Mouse (Mus musculus): Measurements from ENCODE around the gene Kansl3. TPM values are rescaled to one million over a fixed set of nuclear protein-coding genes. Genes with fewer than 3 reads are reported as not detected.

The Kansl3 gene
- polyA plus RNA-seq, 1 experiment from 2014 or later: 45.1 TPM

DNA sequence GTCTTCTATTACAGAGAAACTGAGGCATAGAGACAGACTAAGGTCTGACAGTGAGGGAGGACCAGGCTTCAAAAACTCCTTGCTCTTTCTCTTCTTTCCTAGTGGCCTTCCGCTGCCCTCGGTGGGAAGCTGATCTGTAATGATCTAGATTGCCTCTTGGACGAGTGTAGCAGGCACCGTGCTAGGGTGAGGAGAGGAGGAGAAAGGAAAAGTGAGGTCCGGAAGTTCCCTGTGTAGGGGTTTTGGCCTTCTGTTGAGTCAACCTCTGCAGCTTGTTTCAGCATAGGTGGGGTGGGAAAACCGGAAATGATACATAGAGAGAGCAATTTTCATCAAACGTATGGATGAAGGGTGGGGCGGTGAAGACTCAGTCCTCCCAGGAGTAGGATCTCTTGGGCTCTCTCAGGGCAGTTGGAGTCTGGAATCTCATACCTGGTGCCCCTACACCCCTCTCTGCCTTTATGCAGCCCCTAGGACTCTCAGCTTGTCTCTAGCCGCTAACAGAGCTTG lies 60.0 kb downstream of the Kansl3 start:
- WGBS: 69% methylated on average over 9 of the region's 9 CpGs
- Histone ChIP-seq H3K9ac (replicated peaks; ENCODE audit: low read depth, low read length) (no peak overlapping the region), H3K4me2 (replicated peaks; ENCODE audit: low read depth, low read length) (peak overlapping the region; percentile 95), H3K4me3 (ENCODE audit: low read depth, low read length) (no peak overlapping the region), H3K4me1 (ENCODE audit: control insufficient read depth, insufficient read depth, low read length) (peaks cover 6% of the 10 kb centered on the region), H3K36me3 (ENCODE audit: control insufficient read depth, insufficient read depth, low read length) (no peaks in the 10 kb centered on the region), H3K27ac (ENCODE audit: low read length) (no peak overlapping the region), H3K27me3 (ENCODE audit: control insufficient read depth, insufficient read depth, low read length) (0 out of 2 replicates have a peak, but pooled peaks cover under 1% of the 10 kb centered on the region), H3K9me3 (ENCODE audit: control insufficient read depth, low read depth, low read length) (no peaks in the 10 kb centered on the region)
- ATAC-seq (ENCODE audit: insufficient number of reproducible peaks, insufficient read depth, low FRiP score, low read depth): no peak

DNA sequence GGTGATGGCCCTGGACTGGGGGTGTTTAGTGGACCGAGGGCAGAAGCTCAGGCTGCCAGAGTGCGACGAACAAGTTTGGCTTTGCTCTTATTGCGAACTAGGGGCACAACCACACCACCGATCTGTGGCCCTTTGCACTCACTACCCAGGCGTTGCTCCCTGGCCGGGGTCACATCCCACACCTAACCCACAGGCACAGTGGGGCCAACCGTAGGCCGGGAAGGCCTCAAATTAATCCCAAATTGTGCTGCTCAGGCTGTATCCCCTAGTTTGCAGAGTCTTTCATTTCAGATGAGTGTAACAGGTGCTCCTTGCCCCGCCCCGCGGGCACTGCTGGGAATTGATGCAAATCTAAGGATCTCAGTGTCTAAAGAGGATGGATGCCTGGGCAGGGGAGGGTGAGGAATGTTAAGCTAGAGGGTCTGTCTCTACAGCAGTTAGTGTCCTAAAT lies 60.5 kb downstream of the Kansl3 start:
- no peak for ATAC-seq (ENCODE audit: insufficient number of reproducible peaks, insufficient read depth, low FRiP score, low read depth)
- Histone ChIP-seq H3K27ac (ENCODE audit: low read length) (no peak overlapping the region), H3K36me3 (ENCODE audit: control insufficient read depth, insufficient read depth, low read length) (no peaks in the 10 kb centered on the region), H3K4me1 (ENCODE audit: control insufficient read depth, insufficient read depth, low read length) (peaks cover 6% of the 10 kb centered on the region), H3K9me3 (ENCODE audit: control insufficient read depth, low read depth, low read length) (no peaks in the 10 kb centered on the region), H3K4me2 (replicated peaks; ENCODE audit: low read depth, low read length) (peak overlapping the region; percentile 95), H3K27me3 (ENCODE audit: control insufficient read depth, insufficient read depth, low read length) (0 out of 2 replicates have a peak, but pooled peaks cover 3% of the 10 kb centered on the region), H3K4me3 (ENCODE audit: low read depth, low read length) (peak overlapping the region; percentile 58), H3K9ac (replicated peaks; ENCODE audit: low read depth, low read length) (peak overlapping the region; percentile 52; the same call in 1 of the 2 replicates)
- 9% methylated on average over 12 of the region's 12 CpGs for WGBS

GRCm38 (mm10) chr1:36307495-36308280 lies 61.3 kb downstream of the Kansl3 start, which contains the start of gene Arid5a:
TSS of gene Arid5a (plus strand) at chr1:36307733.
- H3K27me3 ChIP-seq (ENCODE audit: control insufficient read depth, insufficient read depth, low read length): 0 out of 2 replicates have a peak, but pooled peaks cover 3% of the 10 kb centered on the region
- peak within 1 kb of the TSS; percentile 52 for H3K9ac ChIP-seq (replicated peaks; ENCODE audit: low read depth, low read length)
- 0 out of 2 replicates have a peak within 1 kb of the TSS, but pooled peaks have one; percentile 6 for H3K27ac ChIP-seq (ENCODE audit: low read length)
- peak; percentile 89 for ATAC-seq (ENCODE audit: insufficient number of reproducible peaks, insufficient read depth, low FRiP score, low read depth)
- WGBS: under 1% methylated on average over 63 of the region's 65 CpGs
- H3K4me3 ChIP-seq (ENCODE audit: low read depth, low read length): peak within 1 kb of the TSS; percentile 58
- peak within 1 kb of the TSS; percentile 95 for H3K4me2 ChIP-seq (replicated peaks; ENCODE audit: low read depth, low read length)
- H3K4me1 ChIP-seq (ENCODE audit: control insufficient read depth, insufficient read depth, low read length): peaks cover 9% of the 10 kb centered on the region
- H3K36me3 ChIP-seq (ENCODE audit: control insufficient read depth, insufficient read depth, low read length): no peaks in the 10 kb centered on the region
- H3K9me3 ChIP-seq (ENCODE audit: control insufficient read depth, low read depth, low read length): no peaks in the 10 kb centered on the region

- H3K4me1 ChIP-seq (ENCODE audit: control insufficient read depth, insufficient read depth, low read length): peaks cover 9% of the 10 kb centered on the region
- 0 out of 2 replicates have a peak, but pooled peaks cover 3% of the 10 kb centered on the region for H3K27me3 ChIP-seq (ENCODE audit: control insufficient read depth, insufficient read depth, low read length)
- no peaks in the 10 kb centered on the region for H3K36me3 ChIP-seq (ENCODE audit: control insufficient read depth, insufficient read depth, low read length)
- WGBS: 67% methylated on average over 7 of the region's 7 CpGs
- no peak overlapping the region for H3K4me3 ChIP-seq (ENCODE audit: low read depth, low read length)
- no peak overlapping the region for H3K4me2 ChIP-seq (replicated peaks; ENCODE audit: low read depth, low read length)
- no peaks in the 10 kb centered on the region for H3K9me3 ChIP-seq (ENCODE audit: control insufficient read depth, low read depth, low read length)
- ATAC-seq (ENCODE audit: insufficient number of reproducible peaks, insufficient read depth, low FRiP score, low read depth): no peak
- no peak overlapping the region for H3K9ac ChIP-seq (replicated peaks; ENCODE audit: low read depth, low read length)
- H3K27ac ChIP-seq (ENCODE audit: low read length): no peak overlapping the region
These were observed 61.9 kb downstream of the Kansl3 start for GRCm38 (mm10) chr1:36307121-36307494.

DNA sequence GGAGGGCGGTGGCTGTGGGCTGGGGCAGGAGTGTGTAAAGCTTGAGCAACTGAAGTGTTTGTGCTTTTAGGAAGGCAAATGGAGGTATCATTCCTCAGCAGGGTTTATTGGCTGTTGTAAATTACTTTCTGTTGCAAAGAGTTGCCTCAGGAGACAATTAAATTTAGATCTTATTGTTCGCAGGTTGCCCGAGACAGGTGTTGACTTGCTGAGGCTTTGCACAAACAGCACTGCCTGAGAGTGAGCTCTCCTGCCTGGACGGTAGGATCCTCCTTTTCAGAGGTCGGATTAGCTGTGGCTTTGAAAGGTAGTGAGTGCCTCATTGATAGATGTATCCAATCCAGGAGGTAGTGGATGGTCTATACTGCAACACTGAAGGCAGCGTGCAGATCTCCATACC lies 62.9 kb downstream of the Kansl3 start:
- 73% methylated on average over 6 of the region's 6 CpGs for WGBS
- peaks cover 9% of the 10 kb centered on the region for H3K4me1 ChIP-seq (ENCODE audit: control insufficient read depth, insufficient read depth, low read length)
- H3K4me2 ChIP-seq (replicated peaks; ENCODE audit: low read depth, low read length): no peak overlapping the region

DNA sequence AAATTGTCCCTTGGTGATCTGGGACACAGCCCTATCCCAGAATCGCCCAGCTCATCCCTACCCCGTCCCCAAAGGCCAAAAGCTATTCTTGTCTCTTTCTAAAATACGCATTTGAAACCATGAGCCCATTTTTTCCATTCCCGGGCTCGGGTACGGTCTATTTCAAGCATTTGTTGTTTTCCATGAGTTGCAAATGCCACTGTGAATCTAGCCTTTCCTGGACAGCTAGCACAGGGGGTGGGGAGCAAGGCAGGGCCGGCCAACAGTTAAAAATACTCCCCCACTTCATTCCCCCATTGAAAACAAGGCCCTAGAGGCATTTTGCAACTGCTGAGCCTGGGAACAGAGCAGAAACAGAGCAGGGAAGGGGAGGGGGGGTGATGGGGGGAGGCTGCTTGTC lies 64.2 kb downstream of the Kansl3 start:
- WGBS: 70% methylated on average over 7 of the region's 7 CpGs
- H3K4me2 ChIP-seq (replicated peaks; ENCODE audit: low read depth, low read length): no peak overlapping the region
- no peak overlapping the region for H3K27ac ChIP-seq (ENCODE audit: low read length)
- H3K9me3 ChIP-seq (ENCODE audit: control insufficient read depth, low read depth, low read length): no peaks in the 10 kb centered on the region
- peaks cover 9% of the 10 kb centered on the region for H3K4me1 ChIP-seq (ENCODE audit: control insufficient read depth, insufficient read depth, low read length)
- H3K27me3 ChIP-seq (ENCODE audit: control insufficient read depth, insufficient read depth, low read length): 0 out of 2 replicates have a peak, but pooled peaks cover 4% of the 10 kb centered on the region
- no peak overlapping the region for H3K4me3 ChIP-seq (ENCODE audit: low read depth, low read length)
- H3K9ac ChIP-seq (replicated peaks; ENCODE audit: low read depth, low read length): no peak overlapping the region
- ATAC-seq (ENCODE audit: insufficient number of reproducible peaks, insufficient read depth, low FRiP score, low read depth): no peak
- H3K36me3 ChIP-seq (ENCODE audit: control insufficient read depth, insufficient read depth, low read length): no peaks in the 10 kb centered on the region

More for the DNA sequence above, 62.9 kb downstream of the Kansl3 start:
- Histone ChIP-seq H3K27ac (ENCODE audit: low read length) (no peak overlapping the region), H3K36me3 (ENCODE audit: control insufficient read depth, insufficient read depth, low read length) (no peaks in the 10 kb centered on the region), H3K27me3 (ENCODE audit: control insufficient read depth, insufficient read depth, low read length) (0 out of 2 replicates have a peak, but pooled peaks cover 3% of the 10 kb centered on the region), H3K9me3 (ENCODE audit: control insufficient read depth, low read depth, low read length) (no peaks in the 10 kb centered on the region), H3K4me3 (ENCODE audit: low read depth, low read length) (no peak overlapping the region), H3K9ac (replicated peaks; ENCODE audit: low read depth, low read length) (no peak overlapping the region)
- no peak for ATAC-seq (ENCODE audit: insufficient number of reproducible peaks, insufficient read depth, low FRiP score, low read depth)

GRCm38 (mm10) chr1:36303381-36304320 lies 65.3 kb downstream of the Kansl3 start:
- WGBS: 9% methylated on average over 30 of the region's 30 CpGs
- Histone ChIP-seq H3K9ac (replicated peaks; ENCODE audit: low read depth, low read length) (no peak overlapping the region), H3K36me3 (ENCODE audit: control insufficient read depth, insufficient read depth, low read length) (no peaks in the 10 kb centered on the region), H3K4me1 (ENCODE audit: control insufficient read depth, insufficient read depth, low read length) (peaks cover 9% of the 10 kb centered on the region), H3K27ac (ENCODE audit: low read length) (no peak overlapping the region), H3K9me3 (ENCODE audit: control insufficient read depth, low read depth, low read length) (no peaks in the 10 kb centered on the region), H3K4me3 (ENCODE audit: low read depth, low read length) (peak overlapping the region; percentile 28), H3K4me2 (replicated peaks; ENCODE audit: low read depth, low read length) (peak overlapping the region; percentile 66), H3K27me3 (ENCODE audit: control insufficient read depth, insufficient read depth, low read length) (0 out of 2 replicates have a peak, but pooled peaks cover 5% of the 10 kb centered on the region)
- peak; percentile 57; the same call in 1 of the 2 replicates for ATAC-seq (ENCODE audit: insufficient number of reproducible peaks, insufficient read depth, low FRiP score, low read depth)

GRCm38 (mm10) chr1:36302957-36303356 lies 66.0 kb downstream of the Kansl3 start:
- Histone ChIP-seq H3K27ac (ENCODE audit: low read length) (no peak overlapping the region), H3K4me1 (ENCODE audit: control insufficient read depth, insufficient read depth, low read length) (peaks cover 3% of the 10 kb centered on the region; the same call in 1 of the 2 replicates), H3K4me2 (replicated peaks; ENCODE audit: low read depth, low read length) (peak overlapping the region; percentile 66), H3K36me3 (ENCODE audit: control insufficient read depth, insufficient read depth, low read length) (no peaks in the 10 kb centered on the region), H3K4me3 (ENCODE audit: low read depth, low read length) (peak overlapping the region; percentile 28), H3K9me3 (ENCODE audit: control insufficient read depth, low read depth, low read length) (no peaks in the 10 kb centered on the region), H3K9ac (replicated peaks; ENCODE audit: low read depth, low read length) (no peak overlapping the region), H3K27me3 (ENCODE audit: control insufficient read depth, insufficient read depth, low read length) (0 out of 2 replicates have a peak, but pooled peaks cover 5% of the 10 kb centered on the region)
- ATAC-seq (ENCODE audit: insufficient number of reproducible peaks, insufficient read depth, low FRiP score, low read depth): no peak
- WGBS: 10% methylated on average over 9 of the region's 9 CpGs

Data from stomach, embryonic 14.5 days (tissue).